Mouse (Mus musculus): Measurements from ENCODE around the gene Pard3b.

Gene Pard3b

GRCm38 (mm10) chr1:62488871-62489270 lies 850.2 kb downstream of the Pard3b start:
- no peak for DNase-seq (ENCODE audit: low read depth)

GRCm38 (mm10) chr1:62499146-62499545 lies 860.5 kb downstream of the Pard3b start:
- no peak for DNase-seq (ENCODE audit: low read depth)

GRCm38 (mm10) chr1:62510501-62510900 lies 871.9 kb downstream of the Pard3b start:
- DNase-seq (ENCODE audit: low read depth), result no peak

- no peak for DNase-seq (ENCODE audit: low read depth)
Observed at GRCm38 (mm10) chr1:62511681-62512080, 873.1 kb downstream of the Pard3b start.

- DNase-seq (ENCODE audit: low read depth), result no peak
Observed at GRCm38 (mm10) chr1:62518621-62519213, 880.1 kb downstream of the Pard3b start.

- no peak for DNase-seq (ENCODE audit: low read depth)
Observed at GRCm38 (mm10) chr1:62521368-62521767, 882.7 kb downstream of the Pard3b start.

GRCm38 (mm10) chr1:62522761-62523160 lies 884.1 kb downstream of the Pard3b start:
- no peak for DNase-seq (ENCODE audit: low read depth)

GRCm38 (mm10) chr1:62527788-62528187 lies 889.2 kb downstream of the Pard3b start:
- DNase-seq (ENCODE audit: low read depth), result no peak

GRCm38 (mm10) chr1:62529941-62530340 lies 891.3 kb downstream of the Pard3b start:
- no peak for DNase-seq (ENCODE audit: low read depth)

GRCm38 (mm10) chr1:62532426-62533126 lies 894.0 kb downstream of the Pard3b start:
- DNase-seq (ENCODE audit: low read depth), result no peak

- DNase-seq (ENCODE audit: low read depth), result no peak
Observed at GRCm38 (mm10) chr1:62548953-62549352, 910.3 kb downstream of the Pard3b start.

- DNase-seq (ENCODE audit: low read depth), result no peak
Observed at GRCm38 (mm10) chr1:62550546-62550945, 911.9 kb downstream of the Pard3b start.

GRCm38 (mm10) chr1:62551516-62551915 lies 912.9 kb downstream of the Pard3b start:
- no peak for DNase-seq (ENCODE audit: low read depth)

GRCm38 (mm10) chr1:62555838-62556237 lies 917.2 kb downstream of the Pard3b start:
- DNase-seq (ENCODE audit: low read depth), result no peak

GRCm38 (mm10) chr1:62562987-62563386 lies 924.4 kb downstream of the Pard3b start:
- no peak for DNase-seq (ENCODE audit: low read depth)

- no peak for DNase-seq (ENCODE audit: low read depth)
Observed at GRCm38 (mm10) chr1:62564245-62565119, 925.9 kb downstream of the Pard3b start.

GRCm38 (mm10) chr1:62565120-62565809 lies 926.6 kb downstream of the Pard3b start:
- no peak for DNase-seq (ENCODE audit: low read depth)

- no peak for DNase-seq (ENCODE audit: low read depth)
Observed at GRCm38 (mm10) chr1:62566596-62566995, 928.0 kb downstream of the Pard3b start.

GRCm38 (mm10) chr1:62576939-62577590 lies 938.4 kb downstream of the Pard3b start:
- DNase-seq (ENCODE audit: low read depth), result no peak

- DNase-seq (ENCODE audit: low read depth), result no peak
Observed at GRCm38 (mm10) chr1:62579024-62579765, 940.6 kb downstream of the Pard3b start.
